Mouse (Mus musculus) T-helper 2 cell (primary cell): Measurements from ENCODE around the gene Scaper.

Experiments
- in situ Hi-C: fragments of 300-600 bp; cut with MboI, MseI; formaldehyde crosslinking; loops from one replicate; pipeline ENCODE4 v1.15.1; 2025; ENCODE audit warnings: high pct_unique_total_duplicates

The Scaper gene

DNA sequence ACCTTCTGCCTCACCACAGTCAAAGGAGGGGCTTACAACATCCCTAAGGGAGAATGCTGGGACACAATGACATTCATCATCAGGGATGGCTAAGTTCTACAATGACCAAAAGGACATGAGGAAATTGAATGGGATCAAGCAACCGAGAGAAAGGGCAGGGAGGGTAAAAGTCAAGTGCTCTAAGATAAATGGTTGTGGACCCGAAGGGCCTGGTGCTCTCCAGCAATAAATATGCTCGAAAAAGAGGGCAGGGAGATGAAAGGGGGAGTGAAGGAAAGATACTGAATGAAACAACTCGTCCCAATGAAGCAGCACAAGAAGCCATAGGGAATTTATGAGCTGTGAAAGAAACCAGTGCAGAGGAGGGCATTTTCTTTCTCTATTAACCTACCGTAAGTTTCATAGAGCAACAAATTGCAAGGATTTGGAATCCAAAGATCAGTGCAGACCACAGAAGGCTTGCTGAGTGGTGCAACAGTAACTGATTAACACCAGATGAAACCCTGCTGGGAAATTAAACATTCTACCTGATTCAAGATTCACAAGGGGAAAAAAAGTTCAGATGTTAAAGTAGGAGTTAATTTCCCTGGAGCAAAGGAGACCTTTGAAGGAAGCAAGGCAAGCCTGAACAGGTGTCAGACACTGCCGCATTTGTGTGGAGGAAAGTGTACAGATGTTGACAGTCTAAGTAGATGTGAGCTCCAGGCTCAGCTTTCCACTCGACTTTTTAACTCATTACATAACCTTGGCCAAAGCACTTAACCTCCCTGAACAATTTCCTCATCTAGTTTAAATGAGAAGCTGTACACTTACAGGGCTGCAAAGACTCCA is 329.0 kb downstream of the Scaper start:
- in situ Hi-C loops, result no loop called here

DNA sequence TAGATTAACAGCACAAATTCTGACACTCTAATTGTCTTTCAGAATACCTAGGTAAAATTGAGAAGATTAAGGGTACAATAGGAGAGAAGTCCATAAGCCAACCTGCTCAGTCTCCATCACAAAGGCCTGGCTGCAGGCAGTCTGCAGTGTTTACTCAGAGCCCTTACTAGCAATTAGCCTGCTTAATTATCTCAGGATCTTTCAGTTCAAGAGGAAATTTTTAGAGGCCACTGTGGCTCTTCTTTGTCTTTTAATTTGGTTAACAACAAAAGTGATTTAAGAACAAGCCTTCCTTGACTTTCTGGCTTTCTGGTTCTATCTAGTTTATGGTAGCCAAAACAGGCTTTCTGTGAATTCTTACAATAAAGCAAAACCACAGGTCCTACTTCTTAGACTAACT is 339.3 kb downstream of the Scaper start:
- in situ Hi-C loops, result no loop called here

DNA sequence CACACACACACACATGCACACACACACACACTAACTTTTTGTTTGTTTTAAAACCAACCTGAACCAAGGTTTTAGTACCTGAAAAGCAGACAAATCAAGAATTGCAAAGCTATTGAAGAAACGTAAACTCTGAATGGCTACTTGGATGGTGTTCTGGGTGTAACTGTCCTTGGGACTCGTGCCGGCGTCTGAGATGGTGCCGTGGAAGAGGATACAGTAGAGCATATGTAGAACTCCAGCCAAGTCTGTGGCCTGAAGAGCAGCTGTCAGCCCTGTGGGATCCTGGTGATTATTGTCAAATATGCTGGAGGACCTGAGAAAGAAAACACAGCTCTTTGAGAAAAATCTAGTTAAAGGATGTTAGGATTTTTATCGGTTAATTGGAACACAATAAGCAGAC is 351.8 kb downstream of the Scaper start:
- in situ Hi-C loops, result no loop called here

DNA sequence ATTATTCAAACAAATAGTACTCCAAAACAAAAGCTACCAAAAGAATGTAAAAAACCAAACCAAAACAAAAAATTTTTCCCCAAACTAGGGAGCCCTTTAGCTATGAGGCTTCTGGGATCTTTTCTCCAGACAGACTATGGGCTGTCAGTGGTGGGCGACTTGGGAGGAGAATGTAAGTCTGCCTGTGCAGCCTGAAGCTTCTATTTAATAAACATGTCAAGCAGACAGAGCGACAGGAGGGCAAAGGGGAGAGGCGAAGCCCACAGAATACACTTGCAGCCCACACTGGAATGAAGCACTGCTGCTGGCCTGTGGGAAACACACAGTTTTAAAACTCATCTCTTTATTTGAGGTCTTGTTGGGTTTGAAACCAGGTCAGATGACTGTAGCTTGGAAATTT is 356.5 kb downstream of the Scaper start:
- in situ Hi-C loops, result no loop called here

DNA sequence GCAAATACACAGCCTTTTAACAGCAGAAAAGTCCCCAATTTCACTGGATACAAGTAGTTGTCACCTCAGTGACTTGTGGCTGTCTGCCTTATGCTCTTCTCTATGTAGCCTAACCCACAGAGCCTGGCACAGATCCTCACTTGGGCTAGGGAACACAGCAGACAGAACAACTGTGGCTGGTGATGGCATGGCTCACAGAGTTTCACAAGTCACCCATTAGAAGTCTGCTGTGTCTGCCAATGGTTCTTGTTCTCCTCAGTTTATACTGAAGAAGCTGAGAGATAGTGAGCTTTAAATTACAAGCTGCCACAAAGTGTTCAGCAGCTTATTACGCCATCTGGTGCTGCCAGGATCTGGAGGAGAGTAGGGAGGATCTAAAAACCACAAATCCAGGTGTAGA is 361.3 kb downstream of the Scaper start:
- in situ Hi-C loops, result no loop called here

DNA sequence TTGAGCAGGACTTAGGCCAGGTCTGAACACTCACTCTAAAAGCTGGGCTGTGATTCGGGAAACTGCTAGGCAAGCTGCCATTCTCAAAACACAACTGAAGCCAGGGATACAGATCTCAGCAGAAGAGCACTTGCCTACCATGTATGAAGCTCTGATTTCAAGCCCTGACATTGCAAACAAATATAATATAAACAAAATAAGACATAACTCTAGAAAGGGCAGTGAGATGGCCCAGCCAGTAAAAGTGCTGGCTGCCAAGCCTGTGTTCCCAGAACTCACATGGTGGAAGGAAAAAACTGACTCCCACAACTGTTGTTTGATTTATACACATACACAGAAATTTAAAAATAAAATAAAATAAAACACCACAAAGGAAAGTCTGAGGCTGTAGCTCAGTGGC is 366.8 kb downstream of the Scaper start:
- in situ Hi-C loops, result no loop called here

DNA sequence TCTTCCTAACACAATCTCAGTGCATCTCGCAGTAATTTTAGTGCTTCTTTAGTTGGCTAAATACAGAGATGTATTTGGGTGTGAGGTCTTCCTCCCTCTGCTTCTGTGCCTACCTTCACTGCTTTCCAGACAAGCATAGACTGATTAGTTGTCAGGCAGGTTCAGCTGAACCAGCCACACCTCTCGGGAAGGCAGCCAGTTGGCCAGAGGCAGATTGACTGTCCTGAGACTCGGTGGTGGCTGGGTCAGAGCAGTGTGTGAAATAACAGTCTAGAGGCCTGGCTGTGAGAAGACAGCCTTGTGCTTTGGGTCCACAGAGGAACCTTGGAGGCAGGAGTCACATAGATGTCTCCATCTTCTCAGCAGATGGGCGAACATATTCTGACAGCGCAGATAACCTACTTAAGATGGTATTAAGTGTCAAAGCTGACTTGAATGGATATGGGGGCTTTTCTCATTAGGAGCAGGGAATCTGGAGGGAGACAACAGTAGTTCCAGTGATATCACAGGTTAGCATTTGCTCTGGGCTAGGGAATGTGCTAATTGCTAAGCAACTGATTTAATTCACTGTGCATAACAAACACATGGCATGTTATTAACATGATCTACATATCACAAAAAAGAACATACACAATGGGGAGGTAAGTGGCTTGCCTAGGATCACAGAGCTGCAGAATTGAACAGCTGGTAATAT is 369.3 kb downstream of the Scaper start:
- in situ Hi-C loops, result no loop called here

DNA sequence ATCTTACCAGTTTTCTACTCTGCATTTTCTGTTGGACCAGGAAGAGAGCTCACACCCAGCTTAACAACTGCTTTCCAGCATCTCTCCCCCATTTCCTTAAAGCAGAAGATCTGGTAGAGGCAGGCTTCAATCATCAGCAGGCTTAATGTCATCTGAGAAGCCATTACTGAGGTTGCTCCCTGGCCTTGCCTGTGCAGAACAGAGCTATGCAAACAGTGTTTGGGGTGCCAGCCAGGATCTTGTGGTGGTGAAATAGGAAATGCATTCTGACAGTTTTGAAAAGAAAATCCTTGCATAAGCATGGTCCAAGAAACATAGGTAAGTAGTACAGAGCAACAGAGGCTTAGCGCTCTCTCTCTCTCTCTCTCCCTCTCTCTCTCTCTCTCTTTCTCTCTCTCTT is 377.0 kb downstream of the Scaper start:
- in situ Hi-C loops, result no loop called here

DNA sequence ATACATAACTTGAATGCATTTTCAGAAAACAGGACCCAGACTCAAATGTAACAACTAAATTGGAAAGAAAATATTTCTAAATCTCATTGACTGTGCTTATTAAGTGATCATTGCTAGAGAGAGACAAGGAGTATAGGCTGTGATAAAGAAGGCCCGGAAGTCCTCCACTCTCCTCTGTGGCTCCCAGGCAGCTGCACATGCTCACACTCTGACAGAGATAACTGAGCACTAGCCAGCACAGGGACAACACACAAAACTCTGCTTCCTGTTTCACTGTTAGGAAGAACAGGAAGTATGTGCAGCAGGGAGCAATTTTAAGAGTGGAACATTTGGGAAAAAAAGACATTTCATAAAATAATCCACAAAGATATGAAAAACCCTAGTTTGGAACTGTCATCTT is 382.9 kb downstream of the Scaper start:
- in situ Hi-C loops, result no loop called here

DNA sequence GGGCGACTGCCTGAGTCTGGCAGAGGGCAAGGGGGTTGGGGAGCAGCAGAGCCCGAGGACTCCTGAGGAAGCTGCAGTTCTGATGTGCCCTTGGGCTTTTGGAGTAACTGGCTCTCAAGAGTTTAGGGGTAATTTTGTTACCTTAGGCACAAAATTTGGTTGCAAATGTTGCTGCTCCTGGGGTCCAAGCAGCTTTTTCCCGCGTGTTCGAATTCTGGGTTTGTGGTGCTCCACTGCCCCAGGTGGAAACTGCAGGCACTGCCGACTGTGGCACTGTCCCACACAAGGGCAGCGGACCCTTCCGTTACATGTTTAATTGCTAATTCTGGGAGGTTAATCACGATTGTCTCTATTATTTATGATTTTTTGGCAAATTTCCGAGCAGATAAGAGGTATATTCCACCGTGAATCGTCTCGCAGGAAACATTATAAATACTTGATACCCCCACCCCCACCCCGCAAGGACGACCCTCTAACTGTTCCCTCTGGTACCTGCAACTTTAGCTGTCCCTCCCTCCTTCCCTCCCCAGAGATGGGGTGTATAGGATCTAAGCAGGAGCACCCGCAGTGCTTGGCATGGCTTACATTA is 388.5 kb downstream of the Scaper start:
- in situ Hi-C loops, result no loop called here

DNA sequence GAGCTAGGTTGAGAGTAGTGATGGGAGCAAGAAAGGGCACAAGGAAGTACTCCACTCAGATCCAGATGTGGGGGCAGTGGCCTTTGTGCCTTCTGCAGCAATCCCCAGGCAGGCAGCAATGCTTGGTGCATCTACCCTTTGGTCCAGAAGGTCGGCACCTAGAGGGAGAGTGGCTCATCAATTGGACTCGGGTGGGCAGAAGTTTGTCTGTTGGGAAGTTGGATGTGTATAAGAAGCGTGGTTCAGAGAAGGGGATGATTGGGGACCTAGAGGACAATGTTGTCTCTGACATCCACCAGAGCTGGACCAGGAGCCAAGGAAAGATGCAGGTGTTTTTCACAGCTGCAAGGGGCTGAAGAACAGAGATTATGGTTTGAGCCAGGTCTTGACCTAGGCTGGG is 389.0 kb downstream of the Scaper start:
- in situ Hi-C loops, result no loop called here

DNA sequence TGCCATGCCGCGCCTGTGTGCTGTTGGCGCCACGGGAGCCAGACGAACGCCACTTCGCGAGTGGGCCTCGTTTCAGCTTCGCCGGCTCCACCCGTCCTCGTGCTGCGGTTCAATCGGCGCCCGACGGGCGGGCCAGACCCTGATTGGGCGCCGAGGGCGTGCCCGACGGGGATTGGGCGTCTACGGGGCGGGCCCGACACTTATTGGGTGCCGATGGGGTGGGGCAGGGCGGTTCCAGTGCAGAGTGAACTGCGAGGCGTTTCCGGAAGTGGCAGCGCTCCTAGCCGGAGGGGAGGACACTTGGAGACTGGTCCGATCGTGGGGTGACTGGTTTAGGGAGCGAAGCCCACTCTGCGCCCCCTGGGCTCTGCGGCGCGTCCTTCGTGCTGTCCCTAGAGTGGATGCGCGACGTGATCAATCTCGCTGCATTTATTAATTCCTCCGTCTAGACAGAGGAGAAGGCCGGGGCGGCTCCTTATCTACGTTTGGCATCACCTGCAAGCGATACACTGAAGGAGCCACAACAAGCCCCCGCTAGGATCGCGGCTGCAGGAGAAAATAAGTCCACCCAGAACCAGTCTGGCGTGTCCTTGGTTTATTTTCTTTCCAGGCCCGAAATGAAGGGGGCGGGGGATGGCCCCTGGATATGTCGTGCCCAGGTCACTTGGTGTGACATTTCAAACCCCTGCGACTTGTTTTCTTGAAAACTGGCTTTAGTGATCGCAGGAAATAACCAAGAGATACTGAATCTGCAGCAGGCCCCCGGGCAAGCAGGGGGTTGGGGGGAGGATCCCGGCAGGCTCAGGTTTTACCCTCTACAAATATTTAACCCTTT is 391.5 kb downstream of the Scaper start:
- in situ Hi-C loops, result no loop called here

DNA sequence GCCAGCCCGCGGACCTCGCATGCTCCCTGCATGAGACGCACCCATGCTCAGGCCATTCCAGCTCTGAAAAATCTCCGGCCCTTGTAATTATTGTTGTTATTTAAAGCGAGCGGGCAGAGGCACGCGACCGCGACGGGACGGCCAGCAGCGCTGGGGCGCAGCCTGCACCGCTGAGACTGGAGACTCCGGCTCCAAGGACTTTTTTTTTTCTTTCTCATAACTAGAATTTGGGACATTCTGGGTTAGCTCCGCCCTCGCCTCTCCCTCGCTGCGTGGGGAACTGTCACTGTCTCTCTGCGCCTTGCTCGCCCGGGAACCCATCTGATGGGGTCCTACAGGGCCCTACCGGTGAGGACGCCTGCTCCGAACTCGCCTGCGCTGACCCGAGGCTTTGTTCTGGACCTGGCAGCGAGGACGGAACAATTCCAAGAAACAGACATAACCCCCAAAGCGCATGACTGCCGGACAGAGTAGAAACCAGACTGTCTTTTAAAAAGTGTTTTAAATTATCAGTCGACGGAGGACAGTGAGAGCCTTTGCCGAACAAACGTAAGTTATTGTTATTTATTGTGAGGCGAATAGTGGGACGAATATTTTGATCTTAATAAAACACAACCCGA is 392.3 kb downstream of the Scaper start:
- in situ Hi-C loops, result no loop called here

DNA sequence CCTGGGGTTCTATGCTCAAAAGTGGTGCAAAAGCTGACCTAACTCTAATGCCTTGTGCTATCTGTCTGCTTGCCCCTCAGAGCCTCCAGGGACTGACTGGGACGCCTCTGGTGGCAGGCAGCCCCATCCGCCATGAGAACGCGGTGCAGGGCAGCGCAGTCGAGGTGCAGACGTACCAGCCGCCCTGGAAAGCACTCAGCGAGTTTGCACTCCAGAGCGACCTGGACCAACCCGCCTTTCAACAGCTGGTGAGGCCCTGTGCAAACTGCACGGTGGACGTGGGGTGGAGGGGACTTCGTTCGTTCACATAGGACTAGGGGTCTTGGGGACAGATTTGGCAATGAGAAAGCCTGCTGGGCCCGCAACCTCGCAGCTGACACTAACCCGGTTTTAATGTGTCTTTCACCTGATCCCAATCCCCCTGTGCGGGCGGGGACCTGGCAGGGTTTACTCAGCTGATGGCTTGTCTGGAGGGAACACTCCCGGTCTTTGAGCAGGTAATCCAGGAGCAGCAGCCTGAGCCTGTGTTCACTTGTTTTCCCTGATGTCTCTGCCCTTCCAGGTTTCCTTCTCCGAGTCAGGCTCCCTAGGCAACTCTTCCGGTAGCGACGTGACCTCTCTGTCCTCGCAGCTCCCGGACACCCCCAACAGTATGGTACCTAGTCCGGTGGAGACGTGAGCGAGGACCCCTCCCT is 392.9 kb downstream of the Scaper start:
- in situ Hi-C loops, result no loop called here

DNA sequence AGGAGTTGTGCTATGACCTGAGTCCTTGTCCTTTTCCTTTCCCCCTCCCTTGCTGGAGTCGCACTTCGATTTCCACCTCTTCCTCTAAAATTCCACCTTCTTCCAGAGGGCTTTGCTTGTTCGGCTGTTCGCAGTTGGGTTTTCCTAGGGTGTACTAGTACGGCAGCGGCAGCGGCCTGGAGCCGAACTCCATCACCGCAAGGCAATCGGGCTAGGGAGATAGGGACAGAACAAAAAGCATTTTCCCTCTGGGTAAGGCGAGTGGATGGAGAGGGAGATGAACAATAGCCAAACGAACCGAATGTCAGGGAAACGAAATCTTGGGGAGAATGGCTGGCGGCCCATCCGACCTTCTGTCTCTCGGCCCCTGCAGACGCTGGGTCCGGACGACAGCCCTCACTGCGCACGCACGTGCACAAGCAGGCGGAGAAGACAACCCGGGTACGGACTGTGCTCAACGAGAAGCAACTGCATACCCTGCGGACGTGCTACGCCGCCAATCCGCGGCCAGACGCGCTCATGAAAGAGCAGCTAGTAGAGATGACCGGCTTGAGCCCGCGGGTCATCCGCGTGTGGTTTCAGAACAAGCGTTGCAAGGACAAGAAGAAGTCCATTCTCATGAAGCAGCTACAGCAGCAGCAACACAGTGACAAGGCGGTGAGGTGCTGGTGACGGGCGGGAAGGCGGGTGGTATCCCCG is 394.1 kb downstream of the Scaper start:
- in situ Hi-C loops, result no loop called here

DNA sequence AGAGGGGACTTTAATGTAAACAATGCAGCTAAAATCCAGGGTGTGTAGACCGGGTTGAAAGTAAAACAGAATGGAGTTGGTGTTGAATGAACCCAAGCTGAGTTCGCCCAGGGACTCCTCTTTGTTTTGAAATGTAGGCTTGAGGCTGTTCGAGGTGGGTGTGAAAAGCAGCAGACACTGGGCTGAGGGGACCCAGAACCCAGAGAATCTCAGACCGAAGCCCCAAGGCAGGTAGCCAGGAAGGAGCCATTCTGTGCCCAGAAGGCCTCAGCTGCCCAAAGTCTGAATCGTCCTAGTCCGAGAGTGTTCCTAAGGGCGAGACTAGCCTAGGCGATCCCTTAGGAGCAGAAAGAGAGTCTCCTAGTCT is 394.6 kb downstream of the Scaper start:
- in situ Hi-C loops, result no loop called here

DNA sequence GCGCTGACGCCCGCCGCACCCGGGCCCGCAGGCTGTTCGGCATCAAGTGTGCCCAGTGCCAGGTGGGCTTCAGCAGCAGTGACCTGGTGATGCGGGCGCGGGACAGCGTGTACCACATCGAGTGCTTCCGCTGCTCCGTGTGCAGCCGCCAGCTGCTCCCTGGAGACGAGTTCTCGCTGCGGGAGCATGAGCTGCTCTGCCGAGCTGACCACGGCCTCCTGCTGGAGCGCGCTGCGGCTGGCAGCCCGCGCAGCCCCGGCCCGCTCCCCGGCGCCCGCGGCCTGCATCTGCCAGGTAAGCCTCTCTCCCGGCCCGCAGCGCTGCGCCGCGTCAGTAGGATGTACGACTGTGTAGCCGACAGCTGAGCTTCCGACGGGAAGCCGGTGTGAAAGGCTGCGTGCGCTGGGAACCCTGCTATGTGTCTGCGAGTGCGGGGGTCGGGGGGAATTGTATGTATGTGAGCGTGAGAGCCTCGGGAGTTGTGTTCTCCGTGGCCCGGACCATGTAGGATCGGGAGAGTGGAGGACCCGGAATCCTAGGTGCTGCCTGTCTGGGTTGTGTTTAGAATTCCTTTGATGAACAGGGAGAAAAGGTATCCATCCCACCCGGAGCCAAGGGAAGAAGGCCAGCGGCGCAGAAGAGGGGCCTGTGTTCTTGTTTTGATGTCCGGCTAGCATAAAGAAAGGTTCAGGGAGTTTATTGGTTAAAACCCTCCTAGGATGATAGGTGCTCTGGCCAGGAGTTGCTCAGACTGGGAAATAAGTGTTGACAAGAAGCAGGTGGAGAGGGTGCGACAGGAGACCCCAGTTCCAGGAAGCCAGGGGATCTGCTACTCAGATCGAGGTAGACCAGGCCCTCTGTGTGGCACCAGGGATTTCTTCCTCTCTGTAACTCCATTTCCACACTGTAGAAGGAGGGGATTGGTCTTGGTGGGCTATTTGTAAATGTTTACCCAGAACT is 395.3 kb downstream of the Scaper start:
- in situ Hi-C loops, result no loop called here

DNA sequence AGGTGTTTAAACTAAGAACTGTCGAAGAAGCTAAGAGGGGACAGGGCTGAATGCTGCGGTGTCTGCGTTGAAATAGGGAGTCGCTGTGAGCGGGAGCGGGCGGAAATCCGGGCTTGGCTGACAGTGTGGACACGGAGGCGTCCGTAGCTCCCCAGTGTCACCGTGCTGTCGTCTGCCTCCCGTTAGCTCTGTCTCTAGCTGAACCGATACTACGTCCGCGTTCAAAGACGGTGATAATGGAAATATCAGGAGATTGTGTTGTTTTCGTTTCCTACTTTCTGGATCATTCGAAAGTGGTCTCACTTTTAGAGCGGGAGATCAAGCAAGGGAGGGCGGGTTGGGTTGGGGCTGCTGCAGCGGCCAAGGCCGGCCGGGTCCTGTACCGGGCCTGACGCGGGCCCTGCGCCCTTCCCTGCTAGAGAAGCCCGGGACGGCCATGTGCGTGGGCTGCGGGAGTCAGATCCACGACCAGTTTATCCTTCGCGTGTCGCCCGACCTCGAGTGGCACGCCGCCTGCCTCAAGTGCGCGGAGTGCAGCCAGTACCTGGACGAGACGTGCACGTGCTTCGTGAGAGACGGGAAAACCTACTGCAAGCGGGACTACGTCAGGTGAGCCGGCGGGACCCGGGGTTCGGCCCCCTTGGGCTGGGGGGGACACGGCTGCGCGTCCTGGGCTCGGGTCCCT is 396.1 kb downstream of the Scaper start:
- in situ Hi-C loops, result no loop called here

DNA sequence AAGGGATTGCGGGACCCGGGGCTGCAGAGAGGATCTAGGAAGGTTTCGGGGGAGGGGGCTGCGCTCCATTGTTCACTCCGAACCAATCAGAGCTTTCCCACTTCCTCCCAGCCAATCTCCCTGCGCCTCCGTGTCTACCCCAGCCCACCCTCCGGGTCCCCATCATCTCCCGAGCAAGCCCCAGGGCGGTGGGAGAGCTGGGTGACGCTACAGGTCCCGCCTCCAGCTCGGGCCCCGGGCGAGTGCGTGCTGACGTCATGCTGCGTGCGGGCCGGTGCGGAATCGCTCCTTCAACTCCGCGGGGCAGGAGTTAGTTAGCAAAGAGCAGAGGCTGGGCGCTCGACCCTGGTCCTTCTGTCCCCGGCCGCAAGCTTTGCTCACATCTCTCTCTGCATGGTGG is 397.0 kb downstream of the Scaper start:
- in situ Hi-C loops, result no loop called here
